Comparison of ENCODE assay signal across 21 mouse cellular contexts in genomic region chr7:67960701-67961100, GRCm38 (mm10). TPM values are rescaled to one million over a fixed set of nuclear protein-coding genes. Genes with fewer than 3 reads are reported as not detected.
DNase-seq lines count a peak whose midpoint lies in the region; ATAC-seq and TF ChIP-seq lines count a peak whose summit lies in the region.
"Had no signal": no experiment of that assay in that cellular context is flagged by ENCODE, and none has a peak within 500 bp of the region (broad histone marks: within the 10 kb centered on the region; RNA-seq: fewer than 3 reads in every experiment).

No protein-coding gene starts in this region.

- peak overlapping the region; percentile 47; the same call in 1 of the 2 replicates for H3K27ac ChIP-seq in heart, embryonic 10.5 days
- no peak overlapping the region for H3K27ac ChIP-seq in heart, embryonic 11.5 days (ENCODE audit: low read depth, low read length)
- peak overlapping the region; percentile 58 for H3K27ac ChIP-seq in heart, embryonic 15.5 days
- peak overlapping the region; percentile 49; the same call in 1 of the 2 replicates for H3K27ac ChIP-seq in lung, embryonic 15.5 days
- H3K27ac ChIP-seq in stomach, embryonic 15.5 days: peak overlapping the region; percentile 2; the same call in 1 of the 2 replicates
- H3K27ac ChIP-seq in stomach, postnatal 0 days (replicated peaks): no peak overlapping the region
- H3K27ac ChIP-seq: embryonic facial prominence, embryonic 13.5 days; forebrain, embryonic 12.5 days; hindbrain, embryonic 14.5 days; intestine, embryonic 15.5 days had no signal

- intact Hi-C loops in heart, postnatal 36 days (cut with DNase I): no loop called here

- 48% methylated on average over 9 of the region's 9 CpGs for WGBS in heart, embryonic 10.5 days
- 49% methylated on average over 9 of the region's 9 CpGs for WGBS in heart, embryonic 11.5 days (ENCODE audit: insufficient replicate concordance)
- 32% methylated on average over 9 of the region's 9 CpGs for WGBS in heart, embryonic 15.5 days
- 52% methylated on average over 9 of the region's 9 CpGs for WGBS in lung, embryonic 15.5 days
- WGBS in lung, adult 2 months: 56% methylated on average over 9 of the region's 9 CpGs
- 58% methylated on average over 9 of the region's 9 CpGs for WGBS in stomach, embryonic 15.5 days
- 54% methylated on average over 9 of the region's 9 CpGs for WGBS in stomach, postnatal 0 days

- H3K9me3 ChIP-seq in heart, embryonic 10.5 days: no peaks in the 10 kb centered on the region
- H3K9me3 ChIP-seq in heart, embryonic 11.5 days (replicated peaks; ENCODE audit: control insufficient read depth, low read length): no peaks in the 10 kb centered on the region
- no peaks in the 10 kb centered on the region for H3K9me3 ChIP-seq in heart, embryonic 15.5 days (replicated peaks)
- no peaks in the 10 kb centered on the region for H3K9me3 ChIP-seq in lung, embryonic 15.5 days
- no peaks in the 10 kb centered on the region for H3K9me3 ChIP-seq in stomach, embryonic 15.5 days
- H3K9me3 ChIP-seq in stomach, postnatal 0 days (ENCODE audit: control insufficient read depth, low read length): no peaks in the 10 kb centered on the region
- H3K9me3 ChIP-seq: embryonic facial prominence, embryonic 13.5 days; forebrain, embryonic 12.5 days; intestine, embryonic 15.5 days had no signal

- H3K4me3 ChIP-seq in heart, embryonic 10.5 days: no peak overlapping the region
- H3K4me3 ChIP-seq in heart, embryonic 11.5 days (ENCODE audit: low read depth, low read length): no peak overlapping the region
- no peak overlapping the region for H3K4me3 ChIP-seq in heart, embryonic 15.5 days
- H3K4me3 ChIP-seq in lung, embryonic 15.5 days: no peak overlapping the region
- H3K4me3 ChIP-seq in lung, adult 2 months (replicated peaks; ENCODE audit: extremely low read depth, low read depth, low read length): no peak overlapping the region
- no peak overlapping the region for H3K4me3 ChIP-seq in stomach, embryonic 15.5 days (replicated peaks)
- no peak overlapping the region for H3K4me3 ChIP-seq in stomach, postnatal 0 days (ENCODE audit: low read depth, low read length)
- H3K4me3 ChIP-seq: embryonic facial prominence, embryonic 13.5 days; forebrain, embryonic 12.5 days; intestine, embryonic 15.5 days had no signal

- TF ChIP-seq POLR2A in lung, adult 2 months (IDR thresholded peaks at IDR 0.05; ENCODE audit: borderline replicate concordance, extremely low read depth, low read depth, low read length): no peak

- TF ChIP-seq CTCF in lung, adult 2 months (IDR thresholded peaks at IDR 0.05; ENCODE audit: insufficient read depth, low read length): no peak
- no peak for TF ChIP-seq CTCF in stomach, postnatal 0 days (IDR thresholded peaks at IDR 0.05; ENCODE audit: low read depth)

- H3K4me1 ChIP-seq in heart, embryonic 10.5 days: peaks cover 86% of the 10 kb centered on the region
- peaks cover 70% of the 10 kb centered on the region for H3K4me1 ChIP-seq in heart, embryonic 11.5 days (ENCODE audit: control insufficient read depth, insufficient read depth, low read length)
- peaks cover 83% of the 10 kb centered on the region for H3K4me1 ChIP-seq in heart, embryonic 15.5 days (replicated peaks)
- H3K4me1 ChIP-seq in lung, embryonic 15.5 days: peaks cover 75% of the 10 kb centered on the region
- peaks cover 9% of the 10 kb centered on the region for H3K4me1 ChIP-seq in lung, adult 2 months (ENCODE audit: control insufficient read depth, insufficient read depth, low read length)
- peaks cover 45% of the 10 kb centered on the region for H3K4me1 ChIP-seq in stomach, embryonic 15.5 days
- H3K4me1 ChIP-seq in stomach, postnatal 0 days (replicated peaks; ENCODE audit: control insufficient read depth, insufficient read depth): peaks cover 8% of the 10 kb centered on the region; the same call in 1 of the 2 replicates

- TF ChIP-seq EP300 in stomach, postnatal 0 days (optimal IDR thresholded peaks at IDR 0.05): no peak

- no peak overlapping the region for H3K9ac ChIP-seq in heart, embryonic 11.5 days (ENCODE audit: low read depth, low read length)
- 0 out of 2 replicates have a peak overlapping the region, but pooled peaks have one; percentile 18 for H3K9ac ChIP-seq in heart, embryonic 15.5 days
- no peak overlapping the region for H3K9ac ChIP-seq in lung, embryonic 15.5 days
- H3K9ac ChIP-seq in stomach, embryonic 15.5 days: no peak overlapping the region
- no peak overlapping the region for H3K9ac ChIP-seq in stomach, postnatal 0 days (ENCODE audit: low read length)
- H3K9ac ChIP-seq: embryonic facial prominence, embryonic 13.5 days; hindbrain, embryonic 14.5 days; intestine, embryonic 15.5 days had no signal

- H3K27me3 ChIP-seq in heart, embryonic 10.5 days (ENCODE audit: insufficient read depth, poor library complexity, severe bottlenecking): no peaks in the 10 kb centered on the region
- no peaks in the 10 kb centered on the region for H3K27me3 ChIP-seq in heart, embryonic 11.5 days (ENCODE audit: control insufficient read depth, insufficient read depth, low read length)
- H3K27me3 ChIP-seq in heart, embryonic 15.5 days: no peaks in the 10 kb centered on the region
- H3K27me3 ChIP-seq in lung, embryonic 15.5 days: no peaks in the 10 kb centered on the region
- no peaks in the 10 kb centered on the region for H3K27me3 ChIP-seq in stomach, embryonic 15.5 days (replicated peaks)
- no peaks in the 10 kb centered on the region for H3K27me3 ChIP-seq in stomach, postnatal 0 days (ENCODE audit: control insufficient read depth, insufficient read depth, low read length)
- H3K27me3 ChIP-seq: embryonic facial prominence, embryonic 13.5 days; forebrain, embryonic 12.5 days; intestine, embryonic 15.5 days; Patski had no signal

- H3K36me3 ChIP-seq in heart, embryonic 10.5 days: no peaks in the 10 kb centered on the region
- H3K36me3 ChIP-seq in heart, embryonic 11.5 days (ENCODE audit: control insufficient read depth, insufficient read depth, low read length): no peaks in the 10 kb centered on the region
- no peaks in the 10 kb centered on the region for H3K36me3 ChIP-seq in heart, embryonic 15.5 days
- H3K36me3 ChIP-seq in lung, embryonic 15.5 days: no peaks in the 10 kb centered on the region
- no peaks in the 10 kb centered on the region for H3K36me3 ChIP-seq in stomach, embryonic 15.5 days
- H3K36me3 ChIP-seq in stomach, postnatal 0 days (ENCODE audit: control insufficient read depth, insufficient read depth, low read length): no peaks in the 10 kb centered on the region
- H3K36me3 ChIP-seq: embryonic facial prominence, embryonic 13.5 days; forebrain, embryonic 12.5 days; intestine, embryonic 15.5 days had no signal

- ATAC-seq in heart, embryonic 11.5 days (replicated peaks; ENCODE audit: insufficient number of reproducible peaks, low FRiP score, low TSS enrichment): no peak
- no peak for ATAC-seq in heart, embryonic 15.5 days (replicated peaks; ENCODE audit: insufficient number of reproducible peaks, insufficient read depth, low FRiP score, low read depth)
- ATAC-seq in lung, embryonic 15.5 days (ENCODE audit: borderline replicate concordance, extremely low read depth, low FRiP score, low TSS enrichment): no peak
- no peak for ATAC-seq in stomach, embryonic 15.5 days (ENCODE audit: insufficient read depth, low FRiP score, low read depth)
- ATAC-seq in stomach, postnatal 0 days (ENCODE audit: low FRiP score, low TSS enrichment): no peak
- ATAC-seq: activated CD4-positive, CD25-positive, alpha-beta regulatory T cell, adult 4 months; forebrain, embryonic 16.5 days; intestine, embryonic 15.5 days; Patski had no signal

- DNase-seq in heart, embryonic 10.5 days (ENCODE audit: low spot score): no peak
- DNase-seq in heart, postnatal 36 days: no peak
- no peak for DNase-seq in lung, adult 2 months
- no peak for DNase-seq in stomach, postnatal 0 days (ENCODE audit: low spot score)
- DNase-seq: adrenal gland, postnatal 14 days; cerebellum, adult 18-20 months; cerebellum, adult 9-11 months; cerebellum, postnatal 36 days; gastrocnemius, postnatal 10 days; kidney, adult 18-20 months had no signal

- no peak overlapping the region for H3K4me2 ChIP-seq in heart, embryonic 11.5 days
- H3K4me2 ChIP-seq in heart, embryonic 15.5 days: 0 out of 2 replicates have a peak overlapping the region, but pooled peaks have one; percentile 1
- H3K4me2 ChIP-seq in lung, embryonic 15.5 days: no peak overlapping the region
- no peak overlapping the region for H3K4me2 ChIP-seq in stomach, embryonic 15.5 days
- no peak overlapping the region for H3K4me2 ChIP-seq in stomach, postnatal 0 days (replicated peaks; ENCODE audit: low read depth)
- H3K4me2 ChIP-seq: embryonic facial prominence, embryonic 13.5 days; forebrain, embryonic 12.5 days; hindbrain, embryonic 14.5 days; intestine, embryonic 15.5 days had no signal

RNA-seq across cellular contexts. Expression of gene Igf1r, which starts 8.1 kb away (rescaled TPM):
- polyA plus RNA-seq in heart, embryonic 10.5 days (2016; fragmentation: Nextera tagmentation; extraction: Ambion mirVana): 17.2 and 24.9 TPM in 2 replicates
- 16.1 and 19.3 TPM in 2 replicates for polyA plus RNA-seq in heart, embryonic 11.5 days (2014; fragmentation: Nextera tagmentation; extraction: Ambion mirVana)
- polyA plus RNA-seq in heart, embryonic 15.5 days (2015; fragmentation: Nextera tagmentation; extraction: Ambion mirVana): 13.9 and 16.5 TPM in 2 replicates
- total RNA-seq in heart, postnatal 36 days (2021): 10 to 100 TPM; 15.4 to 21.1 TPM
- polyA plus RNA-seq in lung, embryonic 15.5 days (2015; fragmentation: Nextera tagmentation; extraction: Ambion mirVana): 18.6 and 19.6 TPM in 2 replicates
- 12.2 and 16.9 TPM in 2 replicates for polyA plus RNA-seq in lung, adult 2 months (2012; rRNA removed)
- polyA plus RNA-seq in stomach, embryonic 15.5 days (2015; fragmentation: Nextera tagmentation; extraction: Ambion mirVana): 16.1 and 17.3 TPM in 2 replicates
- 6.5 and 6.8 TPM in 2 replicates for polyA plus RNA-seq in stomach, postnatal 0 days (2015; fragmentation: Nextera tagmentation; extraction: Ambion mirVana)

Comparison
In these comparisons a context has a peak if more than half of its experiments do, and no peak if none do; other contexts are left out.
1. H3K27ac ChIP-seq: peak in heart, embryonic 10.5 days (single experiment), heart, embryonic 15.5 days (single experiment), lung, embryonic 15.5 days (single experiment) and stomach, embryonic 15.5 days (single experiment); none in heart, embryonic 11.5 days (single experiment) and stomach, postnatal 0 days (single experiment).